Mouse (Mus musculus) kidney, adult 2 months (tissue): ENCODE measurements around the gene Fan1.

Experiments used
- CTCF ChIP-seq: fragments of 200-500 bp; conservative IDR thresholded peaks from 2 replicates; pipeline ENCODE4 v1.5.1; 2011; ENCODE audit warnings: low read depth, mild to moderate bottlenecking, control low read depth, low read length, moderate library complexity, mixed read lengths; ENCODE audit not compliant: insufficient read depth, insufficient read length
- POLR2A ChIP-seq: fragments of 200-500 bp; IDR thresholded peaks from one replicate; pipeline ENCODE4 v1.6.1; 2011; ENCODE audit warnings: low read depth, low read length, control low read depth

- no peak for TF ChIP-seq CTCF
- no peak for TF ChIP-seq POLR2A
These were observed 607 bp downstream of the Fan1 start for GRCm38 (mm10) chr7:64373147-64373829.
